Mouse (Mus musculus): Measurements from ENCODE around the gene Rdh16f1. TPM values are rescaled to one million over a fixed set of nuclear protein-coding genes. Genes with fewer than 3 reads are reported as not detected.
A peak's percentile ranks its signal among the peaks of the same experiment; 100 is the strongest.

The Rdh16f1 gene
- polyA plus RNA-seq (2015; fragmentation: Nextera tagmentation; extraction: Ambion mirVana), result 0.42 and 0.72 TPM in 2 replicates

GRCm38 (mm10) chr10:127759181-127760110, at the start of gene Rdh16f1, which contains the start of gene Rdh1:
TSS of gene Rdh16f1 (plus strand) at chr10:127759787.
TSS of gene Rdh1 (plus strand) at chr10:127759721.
- no peaks in the 10 kb centered on the region for H3K36me3 ChIP-seq (ENCODE audit: insufficient read depth, low read length)
- H3K4me2 ChIP-seq (replicated peaks; ENCODE audit: low read depth, low read length), result no peak within 1 kb of the TSS
- peaks cover 17% of the 10 kb centered on the region for H3K4me1 ChIP-seq (ENCODE audit: insufficient read depth, low read length)
- 56% methylated on average over 9 of the region's 9 CpGs for WGBS
- no peak for ATAC-seq (ENCODE audit: low FRiP score, low TSS enrichment)
- H3K9me3 ChIP-seq (ENCODE audit: low read length), result no peaks in the 10 kb centered on the region
- no peak within 1 kb of the TSS for H3K4me3 ChIP-seq (ENCODE audit: low read length)
- H3K9ac ChIP-seq (replicated peaks; ENCODE audit: low read length), result no peak within 1 kb of the TSS
- H3K27me3 ChIP-seq (ENCODE audit: insufficient read depth, low read length), result no peaks in the 10 kb centered on the region
- no peak within 1 kb of the TSS for H3K27ac ChIP-seq (ENCODE audit: low read length)

GRCm38 (mm10) chr10:127710331-127710730, 49.3 kb upstream of the Rdh16f1 start:
- no peaks in the 10 kb centered on the region for H3K36me3 ChIP-seq (ENCODE audit: insufficient read depth, low read length)
- H3K27me3 ChIP-seq (ENCODE audit: insufficient read depth, low read length), result no peaks in the 10 kb centered on the region
- no peak overlapping the region for H3K27ac ChIP-seq (ENCODE audit: low read length)
- no peak overlapping the region for H3K4me3 ChIP-seq (ENCODE audit: low read length)
- H3K9me3 ChIP-seq (ENCODE audit: low read length), result no peaks in the 10 kb centered on the region
- H3K4me2 ChIP-seq (replicated peaks; ENCODE audit: low read depth, low read length), result no peak overlapping the region
- 45% methylated on average over 13 of the region's 13 CpGs for WGBS
- ATAC-seq (ENCODE audit: low FRiP score, low TSS enrichment), result no peak
- no peak overlapping the region for H3K9ac ChIP-seq (replicated peaks; ENCODE audit: low read length)
- peaks cover 12% of the 10 kb centered on the region; the same call in 1 of the 2 replicates for H3K4me1 ChIP-seq (ENCODE audit: insufficient read depth, low read length)

GRCm38 (mm10) chr10:127712736-127713135, 46.9 kb upstream of the Rdh16f1 start:
- H3K4me2 ChIP-seq (replicated peaks; ENCODE audit: low read depth, low read length), result no peak overlapping the region
- H3K4me3 ChIP-seq (ENCODE audit: low read length), result no peak overlapping the region
- no peaks in the 10 kb centered on the region for H3K27me3 ChIP-seq (ENCODE audit: insufficient read depth, low read length)
- ATAC-seq (ENCODE audit: low FRiP score, low TSS enrichment), result no peak
- peaks cover 12% of the 10 kb centered on the region; the same call in 1 of the 2 replicates for H3K4me1 ChIP-seq (ENCODE audit: insufficient read depth, low read length)
- WGBS, result 79% methylated on average over 6 of the region's 6 CpGs
- no peak overlapping the region for H3K9ac ChIP-seq (replicated peaks; ENCODE audit: low read length)
- no peaks in the 10 kb centered on the region for H3K36me3 ChIP-seq (ENCODE audit: insufficient read depth, low read length)
- H3K9me3 ChIP-seq (ENCODE audit: low read length), result no peaks in the 10 kb centered on the region
- no peak overlapping the region for H3K27ac ChIP-seq (ENCODE audit: low read length)

GRCm38 (mm10) chr10:127721671-127722418, 37.7 kb upstream of the Rdh16f1 start:
- H3K9ac ChIP-seq (replicated peaks; ENCODE audit: low read length), result peak overlapping the region; percentile 60
- peak overlapping the region; percentile 86 for H3K27ac ChIP-seq (ENCODE audit: low read length)

DNA sequence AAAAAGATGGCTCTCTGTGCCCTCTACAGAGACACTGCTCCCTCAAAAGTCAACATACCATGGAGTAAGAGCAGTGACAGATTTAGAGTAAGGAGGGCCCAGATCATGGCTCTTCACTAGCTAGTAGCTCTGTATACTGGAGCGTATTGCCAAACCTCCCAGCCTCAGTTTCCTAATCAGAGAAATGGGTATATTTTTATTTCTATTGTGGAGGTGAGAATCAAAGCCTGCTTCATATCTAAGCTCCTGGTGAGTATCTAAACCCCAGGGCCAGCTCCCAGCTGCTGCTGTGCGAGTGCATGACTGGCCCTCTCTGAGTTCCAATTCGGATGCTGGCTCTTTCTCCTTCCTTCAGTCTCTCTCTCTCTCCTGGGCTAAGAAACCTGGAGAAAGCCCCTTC, 35.4 kb upstream of the Rdh16f1 start, which contains the start of gene Tac2:
TSS of gene Tac2 (plus strand) at position 301 of the 400 bp plus-strand sequence.
- Histone ChIP-seq H3K27me3 (ENCODE audit: insufficient read depth, low read length) (0 out of 2 replicates have a peak, but pooled peaks cover 14% of the 10 kb centered on the region), H3K9me3 (ENCODE audit: low read length) (no peaks in the 10 kb centered on the region), H3K4me1 (ENCODE audit: insufficient read depth, low read length) (peaks cover 20% of the 10 kb centered on the region), H3K9ac (replicated peaks; ENCODE audit: low read length) (no peak within 1 kb of the TSS), H3K36me3 (ENCODE audit: insufficient read depth, low read length) (no peaks in the 10 kb centered on the region), H3K4me2 (replicated peaks; ENCODE audit: low read depth, low read length) (no peak within 1 kb of the TSS), H3K27ac (ENCODE audit: low read length) (no peak within 1 kb of the TSS), H3K4me3 (ENCODE audit: low read length) (no peak within 1 kb of the TSS)
- 86% methylated on average over 3 of the region's 3 CpGs for WGBS
- ATAC-seq (ENCODE audit: low FRiP score, low TSS enrichment), result no peak

More at GRCm38 (mm10) chr10:127721671-127722418, 37.7 kb upstream of the Rdh16f1 start:
- Histone ChIP-seq H3K27me3 (ENCODE audit: insufficient read depth, low read length) (0 out of 2 replicates have a peak, but pooled peaks cover 14% of the 10 kb centered on the region), H3K4me3 (ENCODE audit: low read length) (peak overlapping the region; percentile 24), H3K36me3 (ENCODE audit: insufficient read depth, low read length) (no peaks in the 10 kb centered on the region), H3K4me1 (ENCODE audit: insufficient read depth, low read length) (peaks cover 22% of the 10 kb centered on the region), H3K9me3 (ENCODE audit: low read length) (no peaks in the 10 kb centered on the region), H3K4me2 (replicated peaks; ENCODE audit: low read depth, low read length) (peak overlapping the region; percentile 52)
- peak; percentile 69 for ATAC-seq (ENCODE audit: low FRiP score, low TSS enrichment)
- WGBS, result 5% methylated on average over 20 of the region's 20 CpGs

GRCm38 (mm10) chr10:127725136-127725535, 34.5 kb upstream of the Rdh16f1 start:
- Histone ChIP-seq H3K4me2 (replicated peaks; ENCODE audit: low read depth, low read length) (no peak overlapping the region), H3K4me1 (ENCODE audit: insufficient read depth, low read length) (peaks cover 20% of the 10 kb centered on the region), H3K36me3 (ENCODE audit: insufficient read depth, low read length) (no peaks in the 10 kb centered on the region), H3K27me3 (ENCODE audit: insufficient read depth, low read length) (0 out of 2 replicates have a peak, but pooled peaks cover 14% of the 10 kb centered on the region), H3K9ac (replicated peaks; ENCODE audit: low read length) (no peak overlapping the region), H3K4me3 (ENCODE audit: low read length) (no peak overlapping the region), H3K9me3 (ENCODE audit: low read length) (no peaks in the 10 kb centered on the region), H3K27ac (ENCODE audit: low read length) (no peak overlapping the region)
- 63% methylated on average over 4 of the region's 4 CpGs for WGBS
- ATAC-seq (ENCODE audit: low FRiP score, low TSS enrichment), result no peak

GRCm38 (mm10) chr10:127728437-127728836, 31.1 kb upstream of the Rdh16f1 start:
- H3K27ac ChIP-seq (ENCODE audit: low read length), result no peak overlapping the region
- no peaks in the 10 kb centered on the region for H3K36me3 ChIP-seq (ENCODE audit: insufficient read depth, low read length)
- no peaks in the 10 kb centered on the region for H3K4me1 ChIP-seq (ENCODE audit: insufficient read depth, low read length)
- 78% methylated on average over 8 of the region's 8 CpGs for WGBS
- ATAC-seq (ENCODE audit: low FRiP score, low TSS enrichment), result no peak
- H3K9me3 ChIP-seq (ENCODE audit: low read length), result no peaks in the 10 kb centered on the region
- H3K4me3 ChIP-seq (ENCODE audit: low read length), result no peak overlapping the region
- no peaks in the 10 kb centered on the region for H3K27me3 ChIP-seq (ENCODE audit: insufficient read depth, low read length)
- H3K4me2 ChIP-seq (replicated peaks; ENCODE audit: low read depth, low read length), result no peak overlapping the region
- H3K9ac ChIP-seq (replicated peaks; ENCODE audit: low read length), result no peak overlapping the region

GRCm38 (mm10) chr10:127730285-127730932, 29.2 kb upstream of the Rdh16f1 start:
- no peak overlapping the region for H3K27ac ChIP-seq (ENCODE audit: low read length)
- no peak overlapping the region for H3K4me2 ChIP-seq (replicated peaks; ENCODE audit: low read depth, low read length)
- no peaks in the 10 kb centered on the region for H3K27me3 ChIP-seq (ENCODE audit: insufficient read depth, low read length)
- H3K9ac ChIP-seq (replicated peaks; ENCODE audit: low read length), result no peak overlapping the region
- WGBS, result 63% methylated on average over 11 of the region's 11 CpGs
- ATAC-seq (ENCODE audit: low FRiP score, low TSS enrichment), result no peak
- no peaks in the 10 kb centered on the region for H3K9me3 ChIP-seq (ENCODE audit: low read length)
- no peak overlapping the region for H3K4me3 ChIP-seq (ENCODE audit: low read length)
- H3K4me1 ChIP-seq (ENCODE audit: insufficient read depth, low read length), result no peaks in the 10 kb centered on the region
- no peaks in the 10 kb centered on the region for H3K36me3 ChIP-seq (ENCODE audit: insufficient read depth, low read length)

GRCm38 (mm10) chr10:127730933-127731310, 28.7 kb upstream of the Rdh16f1 start:
- H3K36me3 ChIP-seq (ENCODE audit: insufficient read depth, low read length), result no peaks in the 10 kb centered on the region
- 29% methylated on average over 9 of the region's 9 CpGs for WGBS
- no peak overlapping the region for H3K27ac ChIP-seq (ENCODE audit: low read length)
- no peak overlapping the region for H3K9ac ChIP-seq (replicated peaks; ENCODE audit: low read length)
- no peak for ATAC-seq (ENCODE audit: low FRiP score, low TSS enrichment)
- H3K4me2 ChIP-seq (replicated peaks; ENCODE audit: low read depth, low read length), result no peak overlapping the region
- no peaks in the 10 kb centered on the region for H3K9me3 ChIP-seq (ENCODE audit: low read length)
- no peaks in the 10 kb centered on the region for H3K27me3 ChIP-seq (ENCODE audit: insufficient read depth, low read length)
- no peak overlapping the region for H3K4me3 ChIP-seq (ENCODE audit: low read length)
- H3K4me1 ChIP-seq (ENCODE audit: insufficient read depth, low read length), result no peaks in the 10 kb centered on the region

Measured in kidney, embryonic 16.5 days (tissue).